Mouse (Mus musculus) neural tube, embryonic 13.5 days (tissue): ENCODE measurements at regions not wholly inside any gene's neighbourhood (a gene's known extent, or its start where the extent isn't known, plus 50 kb on each side); places are given as distances from the start of the nearest gene placed in this dataset.

Experiments used
- ATAC-seq: fragments of 200-750 bp; cut with Nextera tagmentation; 2 replicates; pipeline ENCODE4 v1.8.0; 2017; ENCODE audit warnings: low read depth, mild to moderate bottlenecking, moderate TSS enrichment, moderate library complexity
- H3K27ac ChIP-seq: fragments of 300-500 bp; sonication (generic); replicated peaks from 2 replicates; pipeline ENCODE4 v1.5.1; 2015; ENCODE audit warnings: moderate library complexity, mild to moderate bottlenecking, inconsistent platforms
- H3K27me3 ChIP-seq: fragments of 300-500 bp; sonication (generic); 2 replicates; pipeline ENCODE4 v1.6.1; 2015; ENCODE audit warnings: mild to moderate bottlenecking, inconsistent platforms
- H3K36me3 ChIP-seq: fragments of 300-500 bp; sonication (generic); 2 replicates; pipeline ENCODE4 v1.6.1; 2015; ENCODE audit warnings: mild to moderate bottlenecking, inconsistent platforms
- H3K4me1 ChIP-seq: fragments of 300-500 bp; sonication (generic); replicated peaks from 2 replicates; pipeline ENCODE4 v1.6.1; 2015; ENCODE audit warnings: inconsistent platforms
- H3K4me2 ChIP-seq: fragments of 300-500 bp; sonication (generic); 2 replicates; pipeline ENCODE4 v1.6.1; 2015; ENCODE audit warnings: inconsistent platforms, mild to moderate bottlenecking, moderate library complexity
- H3K4me3 ChIP-seq: fragments of 300-500 bp; sonication (generic); 2 replicates; pipeline ENCODE4 v1.5.1; 2015; ENCODE audit warnings: mild to moderate bottlenecking, inconsistent platforms
- H3K9ac ChIP-seq: fragments of 300-500 bp; sonication (generic); 2 replicates; pipeline ENCODE4 v1.6.1; 2015; ENCODE audit warnings: moderate library complexity, mild to moderate bottlenecking, inconsistent platforms
- H3K9me3 ChIP-seq: fragments of 300-500 bp; sonication (generic); 2 replicates; pipeline ENCODE4 v1.6.1; 2016; ENCODE audit warnings: inconsistent platforms
- WGBS: fragments of 180-500 bp; shearing (Covaris S2); methylation state at CpG from one replicate; pipeline ENCODE4 v1.1.7; 2015; 5-methylcytosine and 5-hydroxymethylcytosine counted together

DNA sequence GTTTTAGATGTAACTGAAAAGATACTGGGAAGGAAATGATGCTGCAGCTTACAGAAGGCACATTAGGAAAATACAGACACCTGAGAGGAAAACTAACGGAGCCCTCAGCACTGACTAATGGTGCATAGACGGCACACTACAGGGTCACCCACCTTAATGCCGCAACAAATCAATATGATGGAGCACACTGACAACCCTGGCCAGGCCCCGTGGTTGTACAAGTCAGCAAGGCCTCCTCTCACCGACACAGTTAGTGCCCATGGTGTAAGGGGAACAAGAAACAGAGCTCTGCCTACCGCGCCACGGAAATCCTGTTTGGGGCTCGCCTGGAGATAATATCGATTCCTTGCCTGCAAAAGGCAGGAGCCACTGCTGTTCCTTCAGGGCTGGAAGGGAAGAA, 273.9 kb downstream of the Prim2 start:
- Histone ChIP-seq H3K36me3 (no peaks in the 10 kb centered on the region), H3K27ac (peak overlapping the region; percentile 24), H3K9me3 (no peaks in the 10 kb centered on the region), H3K9ac (no peak overlapping the region), H3K27me3 (no peaks in the 10 kb centered on the region), H3K4me3 (no peak overlapping the region), H3K4me2 (no peak overlapping the region), H3K4me1 (peaks cover 14% of the 10 kb centered on the region)
- ATAC-seq: 0 out of 2 replicates have a peak, but pooled peaks have one; percentile 36
- 68% methylated on average over 10 of the region's 10 CpGs for WGBS

DNA sequence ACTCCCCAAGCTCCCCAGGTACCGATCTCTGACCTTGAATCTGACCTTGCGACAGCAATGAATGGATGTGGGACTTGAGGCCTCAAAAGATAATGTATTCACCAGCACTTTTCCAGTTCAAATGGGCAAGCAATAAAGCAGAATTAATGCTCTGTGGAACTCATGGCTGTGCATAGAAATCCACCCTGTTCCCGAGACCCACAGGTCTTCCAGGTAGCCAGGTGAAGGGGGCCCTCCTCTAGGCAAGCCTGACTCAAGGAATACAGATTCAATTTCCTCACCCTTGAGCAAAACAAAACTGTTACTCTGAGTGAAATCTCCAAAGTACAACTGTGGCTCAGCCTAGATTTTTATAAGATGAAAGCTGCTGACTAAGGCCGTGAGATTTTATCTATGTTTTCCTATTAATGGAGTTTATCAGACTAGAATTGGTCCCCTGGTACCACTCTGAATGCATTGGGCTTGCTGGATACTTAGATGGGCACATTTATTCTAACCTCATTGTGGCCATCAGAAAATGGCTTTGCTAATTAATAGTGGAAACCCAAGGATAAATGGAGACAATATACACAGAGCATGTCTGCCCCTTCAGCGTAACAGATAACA, 274.5 kb downstream of the Prim2 start:
- peak; percentile 53 for ATAC-seq
- Histone ChIP-seq H3K27me3 (no peaks in the 10 kb centered on the region), H3K9me3 (no peaks in the 10 kb centered on the region), H3K4me2 (no peak overlapping the region), H3K27ac (0 out of 2 replicates have a peak overlapping the region, but pooled peaks have one; percentile 9), H3K9ac (no peak overlapping the region), H3K4me3 (no peak overlapping the region), H3K36me3 (no peaks in the 10 kb centered on the region), H3K4me1 (peaks cover 14% of the 10 kb centered on the region)
- 60% methylated on average over 5 of the region's 5 CpGs for WGBS

DNA sequence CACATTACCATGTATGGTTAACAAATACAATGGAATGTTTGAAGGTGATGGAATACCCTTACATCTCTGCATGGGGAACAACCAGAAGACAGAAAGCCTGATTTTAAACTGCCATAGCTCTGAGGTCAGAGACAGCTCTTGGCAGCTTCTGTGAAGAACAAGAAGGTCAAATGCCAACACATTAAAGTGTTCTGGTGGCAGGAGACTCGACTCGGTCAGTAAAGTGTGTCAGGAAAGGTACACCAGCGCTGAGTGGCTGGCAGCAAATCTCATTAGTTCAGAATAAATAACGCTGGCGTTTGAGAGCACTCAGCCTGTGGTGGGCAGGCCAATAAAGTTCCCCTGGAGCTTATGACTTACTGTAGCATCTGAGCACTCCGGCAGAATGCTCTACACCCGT, 298.8 kb downstream of the Prim2 start:
- WGBS: 75% methylated on average over 7 of the region's 7 CpGs

DNA sequence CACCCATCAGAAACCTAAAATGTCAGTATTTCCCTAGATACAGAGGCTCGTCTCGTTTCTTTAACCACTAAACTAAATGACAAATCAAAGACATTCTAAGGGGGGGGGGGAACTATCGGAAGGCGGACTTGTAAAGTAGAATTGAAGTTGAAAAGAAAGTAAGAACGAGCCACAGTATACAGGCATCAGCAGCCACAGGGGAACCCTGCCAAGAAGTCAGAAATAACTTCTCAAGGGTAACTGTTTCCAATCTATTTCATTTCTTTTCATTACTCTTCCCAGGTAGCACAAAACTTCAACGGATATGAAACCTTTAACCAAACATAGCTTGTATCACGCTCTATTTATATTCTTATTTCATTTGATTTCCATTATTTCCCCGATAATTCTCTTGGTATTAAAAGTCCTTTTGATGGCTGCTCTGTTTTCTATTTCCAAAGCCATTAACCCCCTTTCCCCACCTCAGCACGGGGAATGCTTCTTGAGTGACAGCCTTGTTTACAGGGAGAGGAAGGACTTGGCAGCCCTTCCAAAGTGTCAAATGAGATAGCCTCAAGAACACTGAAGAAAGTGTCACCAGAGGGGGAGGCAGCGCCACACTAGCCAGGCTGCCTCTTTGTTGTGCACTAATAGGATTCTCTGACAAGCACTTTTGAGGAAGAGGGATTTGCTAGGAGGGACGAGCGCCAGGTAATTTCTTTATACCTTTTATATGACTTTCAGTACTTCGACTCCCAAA, 306.7 kb downstream of the Prim2 start:
- Histone ChIP-seq H3K36me3 (no peaks in the 10 kb centered on the region), H3K9ac (no peak overlapping the region), H3K27me3 (no peaks in the 10 kb centered on the region), H3K27ac (no peak overlapping the region), H3K9me3 (no peaks in the 10 kb centered on the region), H3K4me3 (no peak overlapping the region), H3K4me1 (no peaks in the 10 kb centered on the region), H3K4me2 (no peak overlapping the region)
- WGBS: 64% methylated on average over 13 of the region's 13 CpGs
- ATAC-seq: no peak

More for the DNA sequence above, 298.8 kb downstream of the Prim2 start:
- ATAC-seq: no peak
- no peak overlapping the region for H3K9ac ChIP-seq
- no peaks in the 10 kb centered on the region for H3K4me1 ChIP-seq
- no peak overlapping the region for H3K4me3 ChIP-seq
- H3K27ac ChIP-seq: no peak overlapping the region
- H3K4me2 ChIP-seq: no peak overlapping the region
- no peaks in the 10 kb centered on the region for H3K9me3 ChIP-seq
- no peaks in the 10 kb centered on the region for H3K36me3 ChIP-seq
- H3K27me3 ChIP-seq: no peaks in the 10 kb centered on the region

DNA sequence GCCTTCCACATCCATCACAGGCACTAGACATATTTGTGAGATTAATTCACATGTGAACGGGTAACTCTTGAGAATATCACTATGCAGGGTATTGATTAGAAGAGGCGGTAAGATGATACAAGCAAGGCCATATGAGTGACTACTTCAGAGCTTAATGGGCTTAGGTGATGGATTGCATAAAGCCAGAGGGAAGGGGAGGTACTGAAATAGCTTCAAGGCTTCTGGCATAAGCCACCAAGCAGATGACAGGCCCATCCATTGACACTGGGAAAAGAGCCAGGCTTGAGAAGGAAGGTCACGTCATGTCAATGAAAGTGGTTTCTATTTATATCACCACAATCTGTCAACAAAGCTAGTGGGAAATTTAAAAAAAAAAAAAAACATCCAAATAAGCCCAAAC, 335.5 kb downstream of the Prim2 start:
- peak; percentile 61; the same call in 1 of the 2 replicates for ATAC-seq
- no peak overlapping the region for H3K27ac ChIP-seq
- 83% methylated on average over 3 of the region's 3 CpGs for WGBS

More for the DNA sequence above, 335.5 kb downstream of the Prim2 start:
- no peak overlapping the region for H3K4me3 ChIP-seq
- no peaks in the 10 kb centered on the region for H3K27me3 ChIP-seq
- H3K4me1 ChIP-seq: no peaks in the 10 kb centered on the region
- H3K9me3 ChIP-seq: no peaks in the 10 kb centered on the region
- no peaks in the 10 kb centered on the region for H3K36me3 ChIP-seq
- no peak overlapping the region for H3K4me2 ChIP-seq
- H3K9ac ChIP-seq: no peak overlapping the region
